Mouse (Mus musculus): Measurements from ENCODE around the gene Zmiz1. TPM values are rescaled to one million over a fixed set of nuclear protein-coding genes. Genes with fewer than 3 reads are reported as not detected.

Zmiz1 gene
- total RNA-seq, 2 experiments from 2014 or later: 26.6 to 28.6 TPM

Small RNA genes lying within 50 kb of the gene (microRNA-seq; reads per million reads assigned to microRNA genes)
- gene Mir3075: not detected

Other genes with a start within 250 kb of the Zmiz1 start
- 10 to 100 TPM; 27.3 to 33.8 TPM for gene Ppif, start 235.0 kb downstream of the Zmiz1 start, total RNA-seq (2021)